Mouse (Mus musculus) monocyte, adult 5-6 weeks (primary cell): Measurements from ENCODE around the gene Dlx6. TPM values are rescaled to one million over a fixed set of nuclear protein-coding genes. Genes with fewer than 3 reads are reported as not detected.

Source experiments
- ATAC-seq: fragments of 153-309, 156-312 bp; replicated peaks from 2 replicates; pipeline ENCODE4 v1.8.0; 2017; ENCODE audit warnings: mild to moderate bottlenecking; ENCODE audit not compliant: low TSS enrichment, insufficient number of reproducible peaks, severe bottlenecking, poor library complexity, low FRiP score
- total RNA-seq: library from RNA; stranded (forward); fragments of 200-1000, 200-491, 200-594 nt; gene quantifications from 3 replicates; pipeline ENCODE4 v1.2.3, GENCODE M21; 2017

The Dlx6 gene
- total RNA-seq, 1 experiment from 2014 or later, result not detected

GRCm38 (mm10) chr6:6874073-6874771 lies 11.1 kb downstream of the Dlx6 start:
- no peak for ATAC-seq

- ATAC-seq, result no peak
Observed at GRCm38 (mm10) chr6:6875136-6875535, 12.0 kb downstream of the Dlx6 start.

- no peak for ATAC-seq
Observed at GRCm38 (mm10) chr6:6875676-6876075, 12.5 kb downstream of the Dlx6 start.

- ATAC-seq, result no peak
Observed at GRCm38 (mm10) chr6:6876231-6876630, 13.1 kb downstream of the Dlx6 start.

- no peak for ATAC-seq
Observed at GRCm38 (mm10) chr6:6876731-6877130, 13.6 kb downstream of the Dlx6 start.

GRCm38 (mm10) chr6:6877346-6877910 lies 14.3 kb downstream of the Dlx6 start:
- no peak for ATAC-seq

GRCm38 (mm10) chr6:6877981-6878840 lies 15.1 kb downstream of the Dlx6 start:
- no peak for ATAC-seq

GRCm38 (mm10) chr6:6878841-6879291 lies 15.7 kb downstream of the Dlx6 start:
- no peak for ATAC-seq

GRCm38 (mm10) chr6:6879371-6880325 lies 16.5 kb downstream of the Dlx6 start:
- no peak for ATAC-seq

- no peak for ATAC-seq
Observed at GRCm38 (mm10) chr6:6880361-6881114, 17.4 kb downstream of the Dlx6 start.

GRCm38 (mm10) chr6:6881115-6881637 lies 18.0 kb downstream of the Dlx6 start:
- ATAC-seq, result no peak

- ATAC-seq, result no peak
Observed at GRCm38 (mm10) chr6:6881638-6882190, 18.6 kb downstream of the Dlx6 start, which contains the start of gene Dlx5. Dlx5 (minus strand) TSS chr6:6882085.

GRCm38 (mm10) chr6:6882266-6882797 lies 19.2 kb downstream of the Dlx6 start:
- ATAC-seq, result no peak

- no peak for ATAC-seq
Observed at GRCm38 (mm10) chr6:6884897-6885296, 21.8 kb downstream of the Dlx6 start.

GRCm38 (mm10) chr6:6886225-6886624 lies 23.1 kb downstream of the Dlx6 start:
- no peak for ATAC-seq

- no peak for ATAC-seq
Observed at GRCm38 (mm10) chr6:6890047-6890446, 26.9 kb downstream of the Dlx6 start.

GRCm38 (mm10) chr6:6909586-6909985 lies 46.5 kb downstream of the Dlx6 start:
- no peak for ATAC-seq
